Mouse (Mus musculus) right cerebral cortex, adult 2 months (tissue): ENCODE data around the gene Vangl2.

Experiments
- DNase-seq, 2 experiments: peaks; one replicate each; pipeline ENCODE4 v3.0.0; 2021 to 2022; ENCODE audit warnings: low spot score in 2 of 2

Gene Vangl2

GRCm38 (mm10) chr1:171969221-171969620 lies 59.0 kb downstream of the Vangl2 start:
- DNase-seq, result no peak

- DNase-seq, result no peak
Measured at GRCm38 (mm10) chr1:171966054-171966790, 62.0 kb downstream of the Vangl2 start.

- no peak for DNase-seq
Measured at GRCm38 (mm10) chr1:171963613-171964012, 64.6 kb downstream of the Vangl2 start.

GRCm38 (mm10) chr1:171961704-171962103 lies 66.5 kb downstream of the Vangl2 start:
- no peak for DNase-seq

GRCm38 (mm10) chr1:171960726-171961125 lies 67.5 kb downstream of the Vangl2 start:
- no peak for DNase-seq

GRCm38 (mm10) chr1:171957411-171957810 lies 70.8 kb downstream of the Vangl2 start:
- no peak for DNase-seq

GRCm38 (mm10) chr1:171955071-171955470 lies 73.2 kb downstream of the Vangl2 start:
- DNase-seq, result no peak
